Mouse (Mus musculus) heart, adult 2 months (tissue): Measurements from ENCODE around the gene Agpat2.

Experiments
- CTCF ChIP-seq: fragments of 200-600 bp; IDR thresholded peaks from 2 replicates; pipeline ENCODE4 v1.8.1; 2022; ENCODE audit warnings: antibody characterized with exemption, mild to moderate bottlenecking, moderate library complexity
- POLR2A ChIP-seq: fragments of 200-500 bp; IDR thresholded peaks from 2 replicates; pipeline ENCODE4 v1.6.1; 2011; ENCODE audit warnings: mild to moderate bottlenecking, low read depth, low read length, control low read depth; ENCODE audit not compliant: insufficient read depth

DNA sequence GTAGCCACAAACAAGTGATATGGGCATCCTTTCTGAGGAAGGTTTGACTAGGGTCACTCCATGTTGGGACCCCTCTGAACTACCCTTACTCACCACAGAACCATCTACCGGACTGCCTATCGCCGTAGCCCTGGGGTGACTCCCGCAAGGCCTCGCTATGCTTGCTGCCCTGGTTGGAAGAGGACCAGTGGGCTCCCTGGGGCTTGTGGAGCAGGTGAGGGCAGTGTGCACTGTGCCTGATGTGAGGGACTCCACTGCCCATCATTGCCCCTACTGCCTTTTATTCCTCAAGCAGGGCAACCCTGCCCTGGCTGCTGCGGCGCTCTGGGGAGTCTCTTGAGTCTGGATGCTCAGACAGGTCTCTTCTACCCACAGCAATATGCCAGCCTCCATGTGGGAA, 13.9 kb downstream of the Agpat2 start:
- TF ChIP-seq POLR2A (no peak), CTCF (no peak)
